13 mouse cellular contexts compared by ENCODE assay signal in the genomic region with DNA sequence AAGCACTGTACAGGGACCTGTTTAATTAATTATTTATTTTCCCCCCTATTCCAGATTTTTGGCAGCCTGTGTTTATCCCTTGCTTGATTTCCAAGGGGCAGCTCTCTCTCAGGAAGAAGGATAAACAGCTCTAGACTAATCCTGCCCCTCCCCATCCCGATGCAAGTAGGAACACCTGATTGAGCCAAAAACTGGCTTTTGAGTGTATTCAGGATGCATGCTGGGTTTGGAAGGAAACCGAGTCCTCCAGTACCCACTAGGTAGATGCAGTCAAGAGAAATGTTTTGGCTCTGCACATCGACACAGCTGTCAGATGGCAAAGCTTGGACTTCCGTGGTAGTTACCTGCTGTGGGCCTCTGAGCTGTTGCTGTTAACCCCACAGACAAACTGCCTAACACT. TPM values are rescaled to one million over a fixed set of nuclear protein-coding genes. Genes with fewer than 3 reads are reported as not detected.
A peak's percentile ranks its signal among the peaks of the same experiment; 100 is the strongest.
DNase-seq lines count a peak whose midpoint lies in the region; ATAC-seq and TF ChIP-seq lines count a peak whose summit lies in the region.
"Had no signal": no experiment of that assay in that cellular context is flagged by ENCODE, and none has a peak within 500 bp of the region (broad histone marks: within the 10 kb centered on the region; RNA-seq: fewer than 3 reads in every experiment).

No protein-coding gene starts in this region.

- peaks cover 34% of the 10 kb centered on the region for H3K4me1 ChIP-seq in heart, embryonic 13.5 days
- peaks cover 28% of the 10 kb centered on the region for H3K4me1 ChIP-seq in bone marrow macrophage, adult 2 months (ENCODE audit: control insufficient read depth, insufficient read depth, low read length)
- peaks cover 35% of the 10 kb centered on the region for H3K4me1 ChIP-seq in forebrain, embryonic 14.5 days (ENCODE audit: control insufficient read depth, insufficient read depth, low read length)
- no peaks in the 10 kb centered on the region for H3K4me1 ChIP-seq in stomach, postnatal 0 days (replicated peaks; ENCODE audit: control insufficient read depth, insufficient read depth)

- 23% methylated on average over 4 of the region's 4 CpGs for WGBS in heart, embryonic 13.5 days
- WGBS in forebrain, embryonic 14.5 days, result 2% methylated on average over 4 of the region's 4 CpGs
- WGBS in macrophage (ENCODE audit: missing documents), result 33% methylated on average over 4 of the region's 4 CpGs
- 29% methylated on average over 4 of the region's 4 CpGs for WGBS in stomach, postnatal 0 days

- peak overlapping the region; percentile 87 for H3K9ac ChIP-seq in heart, embryonic 13.5 days
- H3K9ac ChIP-seq in forebrain, embryonic 14.5 days (ENCODE audit: low read length), result no peak overlapping the region
- H3K9ac ChIP-seq in stomach, postnatal 0 days (ENCODE audit: low read length), result no peak overlapping the region
- H3K9ac ChIP-seq: kidney, embryonic 15.5 days; limb, embryonic 12.5 days had no signal

- no peak overlapping the region for H3K27ac ChIP-seq in heart, embryonic 13.5 days (replicated peaks)
- no peak overlapping the region for H3K27ac ChIP-seq in bone marrow macrophage, adult 2 months (ENCODE audit: insufficient read depth, low read depth, low read length)
- H3K27ac ChIP-seq in forebrain, embryonic 14.5 days (ENCODE audit: low read depth, low read length), result no peak overlapping the region
- peak overlapping the region; percentile 83; the same call in 1 of the 2 replicates for H3K27ac ChIP-seq in macrophage
- H3K27ac ChIP-seq in stomach, postnatal 0 days (replicated peaks), result no peak overlapping the region
- H3K27ac ChIP-seq: kidney, embryonic 15.5 days; limb, embryonic 12.5 days had no signal

- no peak for DNase-seq in heart, postnatal 14 days
- DNase-seq in forebrain, embryonic 14.5 days (ENCODE audit: low spot score), result peak; percentile 73
- DNase-seq in adipocyte (ENCODE audit: low spot score), result no peak
- DNase-seq in stomach, postnatal 0 days (ENCODE audit: low spot score), result no peak
- DNase-seq in embryo, embryonic 11 days, result no peak
- DNase-seq: cerebellum, postnatal 36 days; gastrocnemius, postnatal 14 days had no signal

- no peaks in the 10 kb centered on the region for H3K36me3 ChIP-seq in heart, embryonic 13.5 days
- H3K36me3 ChIP-seq in forebrain, embryonic 14.5 days (ENCODE audit: control insufficient read depth, insufficient read depth, low read length), result no peaks in the 10 kb centered on the region
- no peaks in the 10 kb centered on the region for H3K36me3 ChIP-seq in macrophage (ENCODE audit: inconsistent target)
- no peaks in the 10 kb centered on the region for H3K36me3 ChIP-seq in stomach, postnatal 0 days (ENCODE audit: control insufficient read depth, insufficient read depth, low read length)
- H3K36me3 ChIP-seq: kidney, embryonic 15.5 days; limb, embryonic 12.5 days had no signal

- intact Hi-C loops in heart, postnatal 14 days (cut with DNase I), result loop anchor here (5.0 to 10.0 kb wide), 2 partner anchors 234 to 537 kb away; no protein-coding TSS in a partner anchor

- H3K4me2 ChIP-seq in heart, embryonic 13.5 days, result peak overlapping the region; percentile 97
- H3K4me2 ChIP-seq in forebrain, embryonic 14.5 days (ENCODE audit: low read length), result peak overlapping the region; percentile 81
- no peak overlapping the region for H3K4me2 ChIP-seq in stomach, postnatal 0 days (replicated peaks; ENCODE audit: low read depth)

- no peak for TF ChIP-seq POLR2A in bone marrow macrophage, adult 2 months (IDR thresholded peaks at IDR 0.05; ENCODE audit: borderline replicate concordance, low read depth, low read length)

- no peak for TF ChIP-seq CTCF in bone marrow macrophage, adult 2 months (IDR thresholded peaks at IDR 0.05; ENCODE audit: low read depth, low read length)
- no peak for TF ChIP-seq CTCF in stomach, postnatal 0 days (IDR thresholded peaks at IDR 0.05; ENCODE audit: low read depth)

- no peak for ATAC-seq in heart, embryonic 13.5 days (ENCODE audit: extremely low read depth, insufficient number of reproducible peaks, low FRiP score, low TSS enrichment)
- ATAC-seq in forebrain, embryonic 14.5 days, result no peak
- no peak for ATAC-seq in stomach, postnatal 0 days (ENCODE audit: low FRiP score, low TSS enrichment)
- ATAC-seq: CD4-positive, CD25-positive, alpha-beta regulatory T cell, adult 4 months had no signal

- H3K79me2 ChIP-seq in macrophage (ENCODE audit: inconsistent target), result peaks cover 70% of the 10 kb centered on the region

- H3K9me3 ChIP-seq in heart, embryonic 13.5 days, result no peaks in the 10 kb centered on the region
- no peaks in the 10 kb centered on the region for H3K9me3 ChIP-seq in forebrain, embryonic 14.5 days (replicated peaks; ENCODE audit: control insufficient read depth, low read length)
- H3K9me3 ChIP-seq in stomach, postnatal 0 days (ENCODE audit: control insufficient read depth, low read length), result no peaks in the 10 kb centered on the region
- H3K9me3 ChIP-seq: kidney, embryonic 15.5 days; limb, embryonic 12.5 days had no signal

- H3K4me3 ChIP-seq in heart, embryonic 13.5 days, result peak overlapping the region; percentile 86
- H3K4me3 ChIP-seq in bone marrow macrophage, adult 2 months (ENCODE audit: insufficient read depth, low read length), result peak overlapping the region; percentile 51
- peak overlapping the region; percentile 75 for H3K4me3 ChIP-seq in forebrain, embryonic 14.5 days (ENCODE audit: low read depth, low read length)
- H3K4me3 ChIP-seq in macrophage (ENCODE audit: inconsistent target), result peak overlapping the region; percentile 87
- H3K4me3 ChIP-seq in stomach, postnatal 0 days (ENCODE audit: low read depth, low read length), result no peak overlapping the region

- peaks cover 65% of the 10 kb centered on the region for H3K27me3 ChIP-seq in heart, embryonic 13.5 days (replicated peaks)
- no peaks in the 10 kb centered on the region for H3K27me3 ChIP-seq in forebrain, embryonic 14.5 days (replicated peaks; ENCODE audit: control insufficient read depth, insufficient read depth, low read length)
- H3K27me3 ChIP-seq in stomach, postnatal 0 days (ENCODE audit: control insufficient read depth, insufficient read depth, low read length), result peaks cover 2% of the 10 kb centered on the region; the same call in 1 of the 2 replicates

- no peak for TF ChIP-seq EP300 in stomach, postnatal 0 days (optimal IDR thresholded peaks at IDR 0.05)

RNA-seq across cellular contexts. Expression of gene Plxnc1, which starts 3.1 kb away (rescaled TPM):
- 3.1 and 3.3 TPM in 2 replicates for polyA plus RNA-seq in heart, embryonic 13.5 days (2015; fragmentation: Nextera tagmentation; extraction: Ambion mirVana)
- total RNA-seq in heart, postnatal 14 days (2021), result 1 to 10 TPM; 4.4 to 5.3 TPM
- polyA plus RNA-seq in bone marrow macrophage, adult 2 months (2012; ENCODE audit: insufficient read depth, insufficient read length, missing spikeins), result 76.7 and 82.8 TPM in 2 replicates
- polyA plus RNA-seq in forebrain, embryonic 14.5 days (2014; fragmentation: Nextera tagmentation; extraction: Ambion mirVana), result 14.4 and 15.0 TPM in 2 replicates
- total RNA-seq in macrophage (2018; cell fraction: chromatin; rRNA removed), result 100 to 1,000 TPM in 19 of 26 experiments, 10 to 100 TPM in 7; 52.3 to 498 (median 189) TPM
- 100 to 1,000 TPM in 13 of 26 experiments, 10 to 100 TPM in 13; 46.6 to 206 (median 101) TPM for total RNA-seq in macrophage (2018; cell fraction: cytosol; rRNA removed)
- 100 to 1,000 TPM in 22 of 26 experiments, 10 to 100 TPM in 4; 64.0 to 351 (median 144) TPM for total RNA-seq in macrophage (2018; cell fraction: nucleus; rRNA removed)
- polyA plus RNA-seq in macrophage (2018), result 55.1 to 117 TPM (median 105 TPM) in 3 replicates
- polyA plus RNA-seq in stomach, postnatal 0 days (2015; fragmentation: Nextera tagmentation; extraction: Ambion mirVana), result 0.67 and 1.0 TPM in 2 replicates
